Mouse (Mus musculus) yolk sac, embryonic 10.5 days (tissue): ENCODE data around the gene Ttc28.

ENCODE experiments used
- DNase-seq: peaks from one replicate; pipeline ENCODE4 v3.0.0-alpha.2; 2017; ENCODE audit warnings: low spot score

The Ttc28 gene

GRCm38 (mm10) chr5:111213935-111214450, 334.4 kb downstream of the Ttc28 start:
- DNase-seq, result no peak

- no peak for DNase-seq
Measured at GRCm38 (mm10) chr5:111214890-111215289, 335.3 kb downstream of the Ttc28 start.

- DNase-seq, result no peak
Measured at GRCm38 (mm10) chr5:111215722-111216121, 336.1 kb downstream of the Ttc28 start.

GRCm38 (mm10) chr5:111216166-111216565, 336.6 kb downstream of the Ttc28 start:
- DNase-seq, result no peak

GRCm38 (mm10) chr5:111217447-111218110, 338.0 kb downstream of the Ttc28 start:
- DNase-seq, result no peak

GRCm38 (mm10) chr5:111218111-111218891, 338.7 kb downstream of the Ttc28 start:
- no peak for DNase-seq

GRCm38 (mm10) chr5:111218998-111219397, 339.4 kb downstream of the Ttc28 start:
- DNase-seq, result no peak

- DNase-seq, result peak; percentile 20
Measured at GRCm38 (mm10) chr5:111220679-111221380, 341.2 kb downstream of the Ttc28 start.

GRCm38 (mm10) chr5:111222820-111223219, 343.2 kb downstream of the Ttc28 start:
- no peak for DNase-seq

GRCm38 (mm10) chr5:111225306-111225705, 345.7 kb downstream of the Ttc28 start:
- DNase-seq, result no peak

- DNase-seq, result no peak
Measured at GRCm38 (mm10) chr5:111226486-111226885, 346.9 kb downstream of the Ttc28 start.

GRCm38 (mm10) chr5:111227850-111228249, 348.2 kb downstream of the Ttc28 start:
- DNase-seq, result peak; percentile 52

- peak; percentile 53 for DNase-seq
Measured at GRCm38 (mm10) chr5:111228302-111229040, 348.9 kb downstream of the Ttc28 start.

GRCm38 (mm10) chr5:111229041-111229394, 349.4 kb downstream of the Ttc28 start:
- no peak for DNase-seq

- no peak for DNase-seq
Measured at GRCm38 (mm10) chr5:111229671-111230070, 350.1 kb downstream of the Ttc28 start.

GRCm38 (mm10) chr5:111231044-111231443, 351.4 kb downstream of the Ttc28 start:
- no peak for DNase-seq

GRCm38 (mm10) chr5:111231769-111232168, 352.2 kb downstream of the Ttc28 start:
- DNase-seq, result no peak

GRCm38 (mm10) chr5:111233022-111233709, 353.6 kb downstream of the Ttc28 start:
- DNase-seq, result no peak

GRCm38 (mm10) chr5:111235131-111235530, 355.5 kb downstream of the Ttc28 start:
- no peak for DNase-seq

- DNase-seq, result no peak
Measured at GRCm38 (mm10) chr5:111237176-111237636, 357.6 kb downstream of the Ttc28 start.

GRCm38 (mm10) chr5:111239223-111239622, 359.6 kb downstream of the Ttc28 start:
- DNase-seq, result no peak
